Mouse (Mus musculus): Measurements from ENCODE around the gene Prss53. TPM values are rescaled to one million over a fixed set of nuclear protein-coding genes. Genes with fewer than 3 reads are reported as not detected.
A peak's percentile ranks its signal among the peaks of the same experiment; 100 is the strongest.

Gene Prss53
- 0.86 and 1.0 TPM in 2 replicates for polyA plus RNA-seq (2012; ENCODE audit: insufficient read depth, insufficient read length, missing spikeins)

- TF ChIP-seq POLR2A (IDR thresholded peaks at IDR 0.05; ENCODE audit: borderline replicate concordance, low read depth, low read length), result no peak
- no peak for TF ChIP-seq CTCF (IDR thresholded peaks at IDR 0.05; ENCODE audit: low read depth, low read length)
- no peak within 1 kb of the TSS for H3K27ac ChIP-seq (ENCODE audit: insufficient read depth, low read depth, low read length)
- H3K4me1 ChIP-seq (ENCODE audit: control insufficient read depth, insufficient read depth, low read length), result peaks cover 6% of the 10 kb centered on the region
- no peak within 1 kb of the TSS for H3K4me3 ChIP-seq (ENCODE audit: insufficient read depth, low read length)
Measured at GRCm38 (mm10) chr7:127890798-127891197, at the start of gene Prss53. Gene Prss53 (minus strand): TSS chr7:127890970.

GRCm38 (mm10) chr7:127936216-127936884, 45.6 kb upstream of the Prss53 start:
- H3K4me1 ChIP-seq (ENCODE audit: control insufficient read depth, insufficient read depth, low read length), result peaks cover 29% of the 10 kb centered on the region
- TF ChIP-seq POLR2A (IDR thresholded peaks at IDR 0.05; ENCODE audit: borderline replicate concordance, low read depth, low read length) (no peak), CTCF (IDR thresholded peaks at IDR 0.05; ENCODE audit: low read depth, low read length) (no peak)
- H3K4me3 ChIP-seq (ENCODE audit: insufficient read depth, low read length), result peak overlapping the region; percentile 85
- H3K27ac ChIP-seq (ENCODE audit: insufficient read depth, low read depth, low read length), result no peak overlapping the region

- TF ChIP-seq CTCF (IDR thresholded peaks at IDR 0.05; ENCODE audit: low read depth, low read length) (no peak), POLR2A (IDR thresholded peaks at IDR 0.05; ENCODE audit: borderline replicate concordance, low read depth, low read length) (no peak)
- H3K4me1 ChIP-seq (ENCODE audit: control insufficient read depth, insufficient read depth, low read length), result peaks cover 32% of the 10 kb centered on the region
- 0 out of 2 replicates have a peak overlapping the region, but pooled peaks have one; percentile 5 for H3K27ac ChIP-seq (ENCODE audit: insufficient read depth, low read depth, low read length)
- H3K4me3 ChIP-seq (ENCODE audit: insufficient read depth, low read length), result peak overlapping the region; percentile 85
Measured at GRCm38 (mm10) chr7:127935748-127936159, 45.0 kb upstream of the Prss53 start.

- Histone ChIP-seq H3K4me1 (ENCODE audit: control insufficient read depth, insufficient read depth, low read length) (peaks cover 32% of the 10 kb centered on the region), H3K27ac (ENCODE audit: insufficient read depth, low read depth, low read length) (peak overlapping the region; percentile 87), H3K4me3 (ENCODE audit: insufficient read depth, low read length) (peak overlapping the region; percentile 85)
- TF ChIP-seq CTCF (IDR thresholded peaks at IDR 0.05; ENCODE audit: low read depth, low read length) (peak; percentile 49), POLR2A (IDR thresholded peaks at IDR 0.05; ENCODE audit: borderline replicate concordance, low read depth, low read length) (no peak)
Measured at GRCm38 (mm10) chr7:127935028-127935722, 44.4 kb upstream of the Prss53 start.

GRCm38 (mm10) chr7:127934075-127934474, 43.3 kb upstream of the Prss53 start:
- Histone ChIP-seq H3K4me3 (ENCODE audit: insufficient read depth, low read length) (no peak overlapping the region), H3K4me1 (ENCODE audit: control insufficient read depth, insufficient read depth, low read length) (peaks cover 32% of the 10 kb centered on the region), H3K27ac (ENCODE audit: insufficient read depth, low read depth, low read length) (peak overlapping the region; percentile 87)
- TF ChIP-seq POLR2A (IDR thresholded peaks at IDR 0.05; ENCODE audit: borderline replicate concordance, low read depth, low read length), result no peak
- no peak for TF ChIP-seq CTCF (IDR thresholded peaks at IDR 0.05; ENCODE audit: low read depth, low read length)

GRCm38 (mm10) chr7:127932273-127933031, 41.7 kb upstream of the Prss53 start:
- Histone ChIP-seq H3K4me3 (ENCODE audit: insufficient read depth, low read length) (no peak overlapping the region), H3K27ac (ENCODE audit: insufficient read depth, low read depth, low read length) (peak overlapping the region; percentile 58), H3K4me1 (ENCODE audit: control insufficient read depth, insufficient read depth, low read length) (peaks cover 32% of the 10 kb centered on the region)
- no peak for TF ChIP-seq POLR2A (IDR thresholded peaks at IDR 0.05; ENCODE audit: borderline replicate concordance, low read depth, low read length)
- TF ChIP-seq CTCF (IDR thresholded peaks at IDR 0.05; ENCODE audit: low read depth, low read length), result no peak

GRCm38 (mm10) chr7:127931351-127932135, 40.8 kb upstream of the Prss53 start:
- TF ChIP-seq CTCF (IDR thresholded peaks at IDR 0.05; ENCODE audit: low read depth, low read length), result no peak
- TF ChIP-seq POLR2A (IDR thresholded peaks at IDR 0.05; ENCODE audit: borderline replicate concordance, low read depth, low read length), result no peak
- H3K4me3 ChIP-seq (ENCODE audit: insufficient read depth, low read length), result no peak overlapping the region
- H3K27ac ChIP-seq (ENCODE audit: insufficient read depth, low read depth, low read length), result peak overlapping the region; percentile 58
- peaks cover 32% of the 10 kb centered on the region for H3K4me1 ChIP-seq (ENCODE audit: control insufficient read depth, insufficient read depth, low read length)

GRCm38 (mm10) chr7:127930636-127931035, 39.9 kb upstream of the Prss53 start:
- TF ChIP-seq CTCF (IDR thresholded peaks at IDR 0.05; ENCODE audit: low read depth, low read length), result no peak
- no peak for TF ChIP-seq POLR2A (IDR thresholded peaks at IDR 0.05; ENCODE audit: borderline replicate concordance, low read depth, low read length)
- H3K27ac ChIP-seq (ENCODE audit: insufficient read depth, low read depth, low read length), result no peak overlapping the region
- H3K4me3 ChIP-seq (ENCODE audit: insufficient read depth, low read length), result no peak overlapping the region
- H3K4me1 ChIP-seq (ENCODE audit: control insufficient read depth, insufficient read depth, low read length), result peaks cover 29% of the 10 kb centered on the region

GRCm38 (mm10) chr7:127929923-127930322, 39.2 kb upstream of the Prss53 start, which contains the start of gene Prss8:
Gene Prss8 (minus strand): TSS chr7:127930104.
- H3K4me3 ChIP-seq (ENCODE audit: insufficient read depth, low read length), result no peak within 1 kb of the TSS

More at GRCm38 (mm10) chr7:127929923-127930322, 39.2 kb upstream of the Prss53 start, which contains the start of gene Prss8:
- TF ChIP-seq CTCF (IDR thresholded peaks at IDR 0.05; ENCODE audit: low read depth, low read length), result no peak
- no peak for TF ChIP-seq POLR2A (IDR thresholded peaks at IDR 0.05; ENCODE audit: borderline replicate concordance, low read depth, low read length)
- no peak within 1 kb of the TSS for H3K27ac ChIP-seq (ENCODE audit: insufficient read depth, low read depth, low read length)
- H3K4me1 ChIP-seq (ENCODE audit: control insufficient read depth, insufficient read depth, low read length), result peaks cover 28% of the 10 kb centered on the region
